Mouse (Mus musculus) CD4-positive, CD25-positive, alpha-beta regulatory T cell, adult 4 months (primary cell): ENCODE data around the gene Gm2016. TPM values are rescaled to one million over a fixed set of nuclear protein-coding genes. Genes with fewer than 3 reads are reported as not detected.
"Not testable (repeated sequence)": the region's sequence is repeated elsewhere in the genome, so short reads cannot be mapped to it uniquely, and the experiment has no call there.

Source experiments
- ATAC-seq: one replicate; pipeline ENCODE4 v1.8.0; 2017
- polyA plus RNA-seq, 2 experiments: library from polyadenylated mRNA; unstranded; fragments of 100-300 nt; shearing (Covaris generic); gene quantifications; one replicate each; pipeline ENCODE4 v1.2.1; 2017

The Gm2016 gene
- polyA plus RNA-seq, result not detected

DNA sequence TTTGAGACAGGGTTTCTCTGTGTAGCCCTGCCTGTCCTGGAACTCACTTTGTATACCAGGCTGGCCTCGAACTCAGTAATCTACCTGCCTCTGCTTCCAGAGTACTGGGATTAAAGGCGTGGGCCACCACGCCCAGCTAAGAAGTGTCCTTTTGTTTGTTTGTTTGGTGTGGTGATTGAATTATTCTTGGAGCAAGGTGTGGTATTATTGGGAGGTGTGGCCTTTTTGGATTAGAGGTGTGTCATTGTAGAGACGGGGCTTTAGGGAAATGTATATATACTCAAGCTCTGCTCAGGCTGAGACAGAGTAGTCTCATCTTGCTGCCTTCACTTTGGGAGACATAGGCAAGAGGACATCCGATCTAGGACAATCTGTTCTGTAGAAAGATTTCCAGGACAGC lies at the start of gene Gm2016:
Gene Gm2016, plus strand, starts transcription at position 301 of the 400 bp plus-strand sequence.
- ATAC-seq, result not testable (repeated sequence)

- not testable (repeated sequence) for ATAC-seq
Measured at GRCm38 (mm10) chr12:87842239-87842638, 31.6 kb upstream of the Gm2016 start, which contains the start of gene Gm2001. Gm2001 (minus strand) TSS chr12:87842339.

DNA sequence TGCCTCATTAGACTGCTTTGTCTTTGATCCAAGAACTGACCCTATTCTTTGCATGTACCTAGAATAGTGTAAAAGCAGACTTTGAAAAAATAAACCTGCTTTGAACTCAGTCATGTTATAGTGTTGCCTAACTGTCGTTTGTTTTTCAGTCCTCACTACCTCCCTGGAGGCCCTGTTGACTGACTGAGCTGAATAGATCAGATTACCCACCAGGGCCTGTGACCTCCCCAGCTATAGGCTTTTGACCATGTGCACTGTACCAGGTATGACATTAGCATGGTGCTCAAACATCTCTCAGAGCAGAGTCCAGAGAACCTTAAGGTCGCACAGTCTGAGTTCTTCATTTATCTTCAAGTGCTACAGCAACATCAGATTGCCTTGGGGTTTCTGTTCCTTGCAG lies 23.2 kb upstream of the Gm2016 start:
- ATAC-seq, result not testable (repeated sequence)

GRCm38 (mm10) chr12:87856067-87856466 lies 17.8 kb upstream of the Gm2016 start:
- not testable (repeated sequence) for ATAC-seq

DNA sequence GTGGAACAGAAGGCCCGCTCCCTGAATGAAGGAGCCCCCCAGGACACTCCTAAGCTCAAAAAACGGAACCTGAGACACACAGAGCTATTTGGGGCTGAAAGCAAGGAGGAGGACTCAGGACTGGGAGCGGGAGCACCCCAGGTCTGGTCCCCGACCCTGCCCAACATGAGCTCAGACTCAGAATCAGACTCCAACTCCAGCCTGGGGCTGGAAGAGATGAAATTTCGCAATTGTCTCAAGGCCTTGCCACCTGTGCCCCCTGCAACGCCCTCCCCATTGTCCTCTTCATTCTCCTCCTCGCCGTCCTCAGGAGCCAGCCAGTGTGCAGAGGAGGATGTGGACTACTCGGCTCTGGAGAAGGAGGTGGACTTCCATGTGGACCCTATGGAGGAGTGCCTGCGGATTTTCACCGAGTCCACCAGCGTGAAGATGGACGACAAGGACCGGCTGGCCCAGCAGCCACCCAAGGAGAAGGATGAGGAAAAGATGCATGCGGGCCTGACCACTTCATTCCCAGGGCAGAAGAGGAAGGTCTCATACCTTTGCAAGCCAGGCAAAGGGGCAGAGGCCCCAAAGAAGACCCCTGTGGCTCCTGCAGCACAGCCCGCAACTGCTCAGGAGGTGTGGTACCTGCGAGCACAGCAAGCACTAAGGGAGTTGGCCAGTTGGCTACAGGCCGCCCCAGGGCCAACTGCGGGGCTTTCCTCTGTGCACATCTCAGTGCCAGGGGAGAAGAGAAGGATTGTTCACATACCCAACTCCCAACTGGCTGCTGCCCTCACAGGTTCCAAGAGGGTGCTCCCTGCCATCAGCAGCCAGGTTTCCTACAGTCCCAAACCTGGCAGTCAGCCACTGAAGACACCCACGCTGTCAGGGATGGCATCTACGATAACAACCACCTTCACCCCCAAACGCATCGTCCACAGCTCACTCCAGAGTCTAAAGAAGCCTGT lies 11.9 kb upstream of the Gm2016 start:
- ATAC-seq, result not testable (repeated sequence)

- ATAC-seq, result not testable (repeated sequence)
Measured at GRCm38 (mm10) chr12:87863638-87864037, 10.2 kb upstream of the Gm2016 start.

GRCm38 (mm10) chr12:87864048-87864447 lies 9.8 kb upstream of the Gm2016 start:
- not testable (repeated sequence) for ATAC-seq

DNA sequence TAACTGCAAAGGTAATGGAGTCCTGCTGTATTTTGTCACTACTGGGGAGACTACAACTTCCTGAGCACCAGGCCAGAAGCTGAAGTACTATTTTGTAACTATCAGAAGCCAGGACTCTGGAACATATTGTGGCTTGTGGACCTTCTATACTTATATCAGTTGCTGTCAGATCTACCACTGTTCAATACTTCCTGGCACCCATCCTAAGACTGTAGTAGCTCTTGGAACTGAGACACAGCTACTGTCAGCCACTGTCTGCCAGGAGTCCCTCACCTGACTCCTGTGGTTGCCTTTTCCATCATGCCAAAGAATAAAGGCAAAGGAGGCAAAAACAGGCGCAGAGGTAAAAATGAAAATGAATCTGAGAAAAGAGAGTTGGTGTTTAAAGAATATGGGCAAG lies 21.2 kb downstream of the Gm2016 start, which contains the start of gene Gm2022:
Gene Gm2022, plus strand, starts transcription at position 301 of the 400 bp plus-strand sequence.
- ATAC-seq, result not testable (repeated sequence)

DNA sequence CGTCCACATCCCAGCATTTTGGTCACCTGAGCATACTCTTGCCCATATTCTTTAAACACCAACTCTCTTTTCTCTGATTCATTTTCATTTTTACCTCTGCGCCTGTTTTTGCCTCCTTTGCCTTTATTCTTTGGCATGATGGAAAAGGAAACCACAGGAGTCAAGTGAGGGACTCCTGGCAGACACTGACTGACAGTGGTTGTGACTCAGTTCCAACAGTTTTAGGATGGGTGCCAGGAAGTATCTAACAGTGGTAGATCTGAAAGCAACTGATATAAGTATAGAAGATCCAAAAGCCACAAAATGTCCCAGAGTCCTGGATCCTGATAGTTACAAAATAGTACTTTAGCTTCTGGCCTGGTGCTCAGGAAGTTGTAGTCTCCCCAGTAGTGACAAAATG lies 45.8 kb downstream of the Gm2016 start, which contains the start of gene Gm2035:
Gene Gm2035, minus strand, starts transcription at position 137 of the 400 bp plus-strand sequence.
- not testable (repeated sequence) for ATAC-seq

Other genes with a start within 250 kb of the Gm2016 start
- gene Gm16381, start 229.5 kb upstream of the Gm2016 start, polyA plus RNA-seq, result not detected
- under 1 TPM in 1 of 2 experiments, not detected in 1; 0.34 TPM for gene Gm21319, start 98.3 kb upstream of the Gm2016 start, polyA plus RNA-seq
- gene Gm21936, start 78.6 kb upstream of the Gm2016 start, polyA plus RNA-seq, result not detected
- gene BB287469, start 57.5 kb upstream of the Gm2016 start, polyA plus RNA-seq, result not detected
- gene Gm2001, start 31.7 kb upstream of the Gm2016 start, polyA plus RNA-seq, result not detected
- gene Gm2022, start 21.3 kb downstream of the Gm2016 start, polyA plus RNA-seq, result not detected
- not detected for gene Gm2035, start 45.8 kb downstream of the Gm2016 start, polyA plus RNA-seq
- gene Gm2042, start 80.0 kb downstream of the Gm2016 start, polyA plus RNA-seq, result not detected
- not detected for gene Gm2075, start 137.8 kb downstream of the Gm2016 start, polyA plus RNA-seq
- gene Gm6803, start 144.7 kb downstream of the Gm2016 start, polyA plus RNA-seq, result not detected
- not detected for gene Gm2056, start 152.9 kb downstream of the Gm2016 start, polyA plus RNA-seq
- not detected for gene Gm16368, start 209.6 kb downstream of the Gm2016 start, polyA plus RNA-seq